Mouse (Mus musculus) layer of hippocampus, postnatal 25 days (tissue): ENCODE data around the gene Ndufaf3. TPM values are rescaled to one million over a fixed set of nuclear protein-coding genes. Genes with fewer than 3 reads are reported as not detected.

Experiments used
- DNase-seq, 2 experiments: peaks; one replicate each; pipeline ENCODE4 v3.0.0; 2022; ENCODE audit warnings: mixed read lengths in 2 of 2, low spot score in 1 of 2; ENCODE audit errors: extremely low spot score in 1 of 2
- total RNA-seq, 2 experiments: library from RNA; stranded (reverse); gene quantifications; 2 replicates each; pipeline ENCODE4 v1.2.3; 2021

Gene Ndufaf3
- total RNA-seq, 2 experiments from 2014 or later, result 54.3 to 70.4 TPM

DNA sequence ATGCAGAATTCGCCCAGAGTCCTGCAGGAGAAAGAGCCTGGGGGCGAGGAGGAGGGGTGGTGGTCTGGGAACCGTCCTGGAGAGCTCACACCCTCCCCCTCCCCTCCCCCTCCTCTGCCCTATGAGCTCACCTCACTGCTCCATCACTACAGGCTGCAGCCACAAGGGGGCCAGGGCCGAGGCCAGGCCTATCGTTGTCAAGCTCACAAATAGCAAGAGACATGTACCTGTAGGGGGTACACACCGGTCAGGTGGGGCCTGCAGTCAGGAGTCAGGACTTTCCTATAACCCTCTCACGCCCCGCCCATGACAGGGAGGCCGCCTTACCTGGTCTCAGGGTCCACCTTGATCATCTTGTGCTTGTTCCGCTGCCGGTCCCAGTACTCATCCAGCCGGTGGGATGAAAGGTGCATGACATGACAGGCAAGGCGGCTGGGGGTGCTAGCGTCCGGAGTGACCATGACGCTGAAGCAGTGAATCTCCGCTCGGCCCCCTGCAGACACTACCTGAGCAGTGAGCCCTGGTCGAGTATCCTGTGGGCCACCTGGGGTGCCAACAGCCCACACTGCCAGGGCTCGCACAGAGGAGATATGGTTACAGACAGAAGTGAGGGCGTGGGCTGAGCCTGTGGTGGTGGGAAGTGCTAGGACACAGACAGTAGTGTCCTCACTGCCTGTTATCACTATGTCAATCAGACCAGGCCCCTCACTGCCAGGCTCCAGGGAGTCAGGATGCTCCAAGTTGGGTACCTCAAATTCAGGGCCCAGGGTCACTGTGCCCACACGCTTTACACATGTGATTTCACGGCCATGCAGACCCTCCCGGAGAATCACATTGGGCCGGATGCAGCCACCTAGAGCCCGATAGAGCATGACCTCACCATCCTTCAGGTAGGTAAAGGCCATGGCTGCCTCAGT is 6.8 kb upstream of the Ndufaf3 start:
- DNase-seq, result no peak

DNA sequence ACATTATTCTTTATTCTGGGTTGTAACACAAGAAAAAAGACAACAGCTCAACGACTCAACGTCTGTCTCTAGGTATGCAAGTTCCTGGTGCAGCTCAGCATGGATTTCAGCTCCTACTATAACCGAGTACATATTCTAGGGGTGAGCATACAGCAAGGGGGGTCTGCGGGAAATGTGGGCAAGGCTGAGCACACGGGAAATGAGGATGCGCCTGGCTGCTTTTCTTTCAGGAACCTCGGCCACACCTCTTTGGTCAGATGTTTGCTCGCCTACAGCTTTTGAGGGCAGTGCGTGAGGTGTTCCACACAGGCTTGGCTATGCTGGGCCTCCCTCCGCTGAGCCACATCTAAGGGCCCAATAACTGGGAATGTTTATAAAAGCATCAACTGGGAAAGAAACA is 5.1 kb upstream of the Ndufaf3 start:
- DNase-seq, result no peak

DNA sequence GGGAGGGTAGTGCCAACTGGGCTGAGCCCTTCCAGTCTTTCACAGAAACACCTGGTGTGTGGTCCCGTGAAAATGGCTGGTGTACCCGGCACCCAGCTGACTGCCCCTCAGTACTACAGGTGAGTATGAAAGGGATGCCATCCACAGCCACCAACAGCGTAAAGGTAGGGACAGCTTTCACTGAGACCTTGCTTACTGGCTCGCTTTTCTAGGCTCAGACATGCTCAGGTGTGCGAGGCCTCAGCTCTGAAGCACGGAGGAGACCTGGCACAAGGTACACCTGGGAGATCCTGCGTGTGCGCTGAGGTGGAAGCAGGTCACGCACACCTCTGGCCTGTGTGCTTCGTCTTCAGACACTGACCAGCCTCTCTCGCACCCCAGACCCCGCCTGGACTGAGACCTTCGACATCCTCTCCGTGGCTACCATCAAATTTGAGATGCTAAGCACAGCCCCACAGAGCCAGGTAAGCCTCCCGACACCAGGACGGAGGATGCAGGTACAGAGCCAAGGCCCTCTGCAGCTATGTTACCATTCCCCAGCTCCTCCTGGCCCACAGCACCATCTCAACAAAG is 4.3 kb upstream of the Ndufaf3 start:
- DNase-seq, result no peak

DNA sequence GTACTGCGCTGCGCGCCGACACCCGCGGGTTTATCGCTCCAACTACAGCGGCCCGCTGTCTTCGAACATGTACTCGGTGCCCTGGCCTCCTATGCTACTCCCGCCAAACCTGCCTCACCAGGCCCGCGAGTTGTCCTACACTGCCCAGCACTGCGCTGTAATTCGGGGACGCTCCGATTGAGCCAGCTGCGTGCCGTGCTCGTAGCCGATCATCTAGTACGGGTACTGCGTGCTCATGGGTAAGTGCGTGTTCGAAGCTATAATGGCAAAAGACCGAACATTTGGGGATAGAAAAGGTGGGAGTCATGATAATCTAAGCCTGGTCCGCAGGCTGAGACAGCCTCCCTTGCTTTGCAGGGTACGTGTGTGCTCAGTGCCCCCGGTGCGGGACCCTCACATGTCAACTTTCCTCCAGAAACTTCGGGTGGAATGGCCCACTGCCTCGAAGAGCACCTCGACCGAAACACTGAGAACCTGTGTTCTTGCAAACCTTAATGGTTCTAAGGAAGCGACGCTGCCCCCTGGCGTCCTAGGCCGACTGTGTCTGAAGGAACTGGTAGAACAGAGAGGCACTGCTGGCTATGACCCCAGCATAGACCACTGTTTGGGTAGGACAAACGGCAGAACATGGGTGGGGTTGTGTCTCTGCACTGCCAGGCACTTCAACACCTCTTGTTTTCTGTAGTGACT is 3.1 kb upstream of the Ndufaf3 start:
- peak in 1 of 2 experiments; percentile 76 for DNase-seq

DNA sequence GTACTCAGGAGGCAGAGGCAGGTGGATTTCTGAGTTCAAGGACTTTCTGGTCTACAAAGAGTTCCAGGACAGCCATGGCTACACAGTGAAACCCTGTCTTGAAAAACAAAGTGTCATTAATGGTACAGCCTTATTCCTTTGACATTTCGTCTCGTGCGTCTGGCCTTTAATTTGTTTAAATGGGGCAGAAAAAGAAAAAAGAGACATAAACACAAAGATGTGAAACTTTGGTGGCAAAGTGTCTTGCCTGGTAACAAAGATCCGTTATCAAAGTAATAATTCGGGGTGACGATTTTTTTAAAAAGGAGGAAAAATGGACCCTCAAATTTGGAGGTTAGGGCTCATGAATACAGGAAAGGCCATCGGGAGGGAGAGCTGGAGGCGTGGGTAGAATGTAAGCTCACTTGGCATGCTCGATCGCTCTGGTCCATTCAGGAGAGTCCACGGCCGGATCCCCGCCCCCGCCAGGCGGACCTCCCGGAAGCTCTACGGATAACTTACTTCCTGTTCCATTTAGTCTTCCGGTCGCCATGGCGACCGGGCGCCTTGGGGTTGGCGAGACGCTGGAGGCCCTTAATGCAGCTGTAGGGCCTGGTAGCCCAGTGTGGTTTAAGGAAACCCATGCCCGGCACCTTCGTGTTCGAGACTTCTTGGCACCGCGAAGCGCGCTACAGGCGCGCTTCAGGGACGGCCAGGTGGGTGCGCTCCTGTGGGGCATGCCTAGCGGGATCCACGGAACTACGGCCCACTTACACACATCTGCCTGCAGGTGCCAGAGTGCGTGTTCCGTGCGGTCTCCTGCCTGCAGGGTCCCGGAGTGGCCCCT is 2.4 kb upstream of the Ndufaf3 start, which contains the start of gene Dalrd3:
TSS of gene Dalrd3 (plus strand) at position 506 of the 826 bp plus-strand sequence.
- peak; percentile 65 to 70 for DNase-seq

DNA sequence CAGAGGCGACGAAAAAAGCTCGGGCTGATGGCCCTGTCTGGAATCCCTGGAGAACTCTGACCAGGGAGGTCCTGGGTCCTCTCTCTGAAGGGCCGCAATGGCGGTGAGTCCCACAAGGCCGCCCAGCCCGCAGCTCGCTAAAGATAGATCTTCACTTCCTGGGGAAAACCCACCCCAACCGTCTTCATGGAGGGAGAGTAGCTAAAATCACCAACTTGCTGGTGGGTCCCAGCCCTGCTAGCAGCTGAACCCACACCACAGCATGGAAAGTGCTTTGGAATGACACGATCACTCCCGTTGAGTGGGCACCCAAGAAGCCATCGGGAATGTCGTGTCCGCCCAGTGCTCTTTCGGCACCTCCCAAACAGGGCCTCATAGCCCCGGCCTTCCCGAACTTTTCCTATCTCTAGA is 1.3 kb upstream of the Ndufaf3 start:
- no peak for DNase-seq

DNA sequence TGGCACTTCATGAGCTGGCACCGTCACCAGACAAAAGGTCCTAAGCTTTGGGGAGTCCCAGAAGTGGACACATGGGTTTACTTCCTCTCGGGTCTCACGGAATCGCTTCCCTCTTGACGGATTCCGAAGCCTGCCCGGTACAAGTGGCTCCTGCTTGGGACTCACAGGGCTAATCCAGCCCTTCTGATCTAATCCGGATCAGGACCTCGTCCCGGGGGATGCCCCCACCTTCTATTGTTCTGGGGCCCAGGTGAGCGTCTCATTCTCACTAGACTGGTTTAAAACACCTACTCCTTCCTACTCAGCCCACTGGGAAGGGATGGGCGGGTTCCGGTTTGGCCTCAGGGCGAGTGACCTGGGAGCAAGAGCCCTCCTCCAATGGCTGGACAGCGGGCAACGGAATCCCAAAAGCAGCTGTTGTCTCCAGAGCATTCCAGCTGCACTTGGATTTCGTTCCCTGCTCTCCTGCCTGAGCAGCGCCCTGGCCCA is 741 bp upstream of the Ndufaf3 start:
- no peak for DNase-seq

DNA sequence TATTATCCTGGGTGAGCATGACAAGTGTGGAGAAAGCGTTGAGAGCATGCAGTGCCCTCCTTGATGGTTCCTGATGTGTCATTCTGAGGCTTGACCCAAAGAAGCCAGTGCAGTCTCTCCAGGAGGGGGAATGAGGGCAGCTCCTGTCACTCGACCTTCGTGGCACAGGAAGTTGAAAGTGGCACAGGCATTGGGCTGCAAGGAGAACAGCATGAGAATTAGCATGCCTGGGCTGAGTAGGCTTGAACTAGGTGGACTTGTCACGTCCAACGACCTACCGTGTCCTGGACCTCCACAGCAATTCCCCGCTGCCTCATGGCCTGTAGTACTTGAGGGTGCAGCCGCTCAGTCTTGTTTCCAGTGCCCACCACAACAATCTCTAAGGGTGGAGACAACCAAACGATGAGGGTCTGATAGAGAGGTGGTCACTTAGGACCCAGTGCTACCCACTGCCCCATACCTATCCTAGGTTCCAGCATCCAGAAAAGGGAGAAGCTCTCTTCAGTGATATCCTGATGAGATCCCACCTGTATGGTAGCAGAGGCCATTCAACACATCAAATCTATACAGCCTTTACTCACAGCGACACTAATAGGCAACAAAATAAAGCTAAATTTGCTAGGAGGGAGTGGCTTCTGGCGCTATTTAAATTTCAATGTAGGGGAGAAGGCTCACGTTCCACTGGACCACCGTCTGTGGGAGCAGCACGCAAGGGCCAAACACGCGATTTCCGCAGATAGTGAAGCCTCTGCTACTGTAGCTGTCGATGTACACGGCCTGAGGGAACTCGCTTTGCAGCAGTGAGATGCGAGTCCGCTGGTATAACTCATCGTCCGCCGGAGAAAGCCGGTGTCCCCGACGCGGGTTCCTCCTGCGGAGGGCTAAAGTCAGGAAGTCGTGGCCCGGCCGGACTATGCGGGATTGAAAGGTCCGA is 1.1 kb downstream of the Ndufaf3 start:
- DNase-seq, result no peak

DNA sequence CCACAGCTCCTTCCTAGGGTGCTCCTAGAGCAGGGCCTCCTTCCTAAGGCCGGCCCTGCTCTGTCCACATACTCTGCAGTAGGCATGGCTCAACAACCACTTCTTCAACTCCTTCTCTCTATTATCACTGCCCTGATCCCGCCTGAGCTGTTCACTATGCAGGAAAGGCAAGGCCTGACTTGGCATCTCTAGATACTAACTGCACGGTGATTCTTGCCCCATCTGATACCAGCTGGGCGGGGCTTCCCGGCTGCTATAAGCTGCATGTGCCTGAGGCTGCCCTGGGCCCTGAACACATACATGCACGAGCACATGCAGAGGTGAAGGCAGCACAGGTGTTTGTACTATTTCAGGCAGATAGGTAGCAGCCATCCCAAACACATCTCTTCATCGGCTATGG is 3.1 kb downstream of the Ndufaf3 start:
- no peak for DNase-seq

DNA sequence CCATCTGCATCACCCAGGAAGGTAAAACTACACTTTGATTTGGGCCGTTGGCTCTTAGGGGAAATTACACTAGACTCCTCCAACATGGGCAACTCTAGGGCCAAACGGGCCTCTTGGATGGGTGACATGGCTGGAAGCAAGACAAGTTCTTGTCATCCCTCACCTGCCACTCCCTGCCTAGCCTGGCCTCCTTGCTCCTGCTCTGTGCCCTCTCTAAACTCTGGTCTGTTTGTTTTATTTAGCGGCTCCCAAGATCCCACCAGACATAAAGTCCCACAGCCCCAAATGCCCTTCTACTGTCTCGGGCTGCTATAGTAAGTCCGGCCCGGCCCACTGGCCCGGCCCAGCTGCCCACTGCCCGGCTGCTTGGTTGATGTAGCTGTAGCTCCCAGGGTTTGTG is 3.6 kb downstream of the Ndufaf3 start:
- DNase-seq, result no peak

DNA sequence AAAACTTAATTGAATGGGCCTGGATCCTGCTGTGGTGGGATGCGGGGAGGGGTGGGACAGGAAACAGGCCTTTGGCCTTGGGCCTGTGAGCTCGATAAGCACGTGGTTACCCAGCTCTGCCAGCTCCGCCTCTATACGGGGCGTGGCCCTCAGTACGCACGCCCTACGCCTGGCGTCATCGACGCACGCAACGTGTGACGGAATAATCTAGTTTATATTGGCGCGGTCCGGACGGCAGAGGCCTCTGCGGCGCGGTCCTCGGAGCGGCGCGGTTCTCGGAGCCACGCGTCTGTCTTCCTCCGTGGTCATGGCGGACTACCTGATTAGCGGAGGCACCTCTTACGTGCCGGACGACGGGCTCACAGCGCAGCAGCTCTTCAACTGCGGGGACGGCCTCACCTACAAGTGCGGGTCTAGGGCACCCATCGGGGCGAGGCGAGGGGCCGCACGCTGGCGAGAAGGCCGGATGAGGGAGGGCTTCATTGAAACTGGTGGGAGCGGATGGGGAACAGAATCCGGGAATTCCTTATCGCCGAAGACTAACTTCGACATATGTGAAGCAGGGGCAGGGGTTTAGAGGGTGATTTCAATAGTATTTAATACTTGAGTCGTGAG is 6.9 kb downstream of the Ndufaf3 start, which contains the start of gene Impdh2:
TSS of gene Impdh2 (plus strand) at position 60 of the 615 bp plus-strand sequence.
- peak; percentile 85 to 87 for DNase-seq

DNA sequence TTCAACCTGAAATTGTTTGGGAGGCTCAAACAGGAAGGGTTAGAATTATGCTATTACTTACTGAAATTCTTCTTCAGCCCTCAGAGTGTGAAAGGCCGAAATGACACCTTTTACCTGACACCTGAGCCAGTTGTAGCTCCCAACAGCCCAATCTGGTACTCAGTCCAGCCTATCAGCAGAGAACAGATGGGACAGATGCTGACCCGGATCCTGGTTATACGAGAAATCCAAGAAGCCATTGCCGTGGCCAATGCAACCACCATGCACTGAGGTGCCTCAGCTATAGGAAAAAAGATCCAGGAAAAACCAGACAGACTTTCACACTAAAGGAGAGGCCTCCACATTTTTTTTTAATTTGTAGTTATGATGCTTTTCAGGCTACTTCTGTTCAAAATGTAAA is 8.1 kb downstream of the Ndufaf3 start:
- no peak for DNase-seq

DNA sequence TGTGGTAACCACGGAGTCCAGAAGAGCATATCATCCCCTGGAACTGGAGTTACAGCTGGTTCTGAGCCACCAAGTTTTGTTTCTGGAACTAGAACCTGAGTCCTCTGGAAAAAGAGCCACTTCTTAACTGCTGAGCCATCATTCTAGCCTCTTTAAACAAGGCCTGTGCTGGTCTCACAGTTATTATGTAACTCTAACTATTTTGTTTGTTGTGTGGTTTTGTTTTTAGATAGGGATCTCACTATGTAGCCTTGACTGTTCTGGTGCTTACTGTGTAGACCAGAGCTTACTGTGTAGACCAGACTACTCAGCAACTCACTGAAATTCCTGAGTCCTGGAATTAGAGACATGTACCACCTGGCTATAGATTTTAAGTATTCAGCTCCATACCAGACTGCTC is 20.4 kb downstream of the Ndufaf3 start:
- DNase-seq, result no peak

DNA sequence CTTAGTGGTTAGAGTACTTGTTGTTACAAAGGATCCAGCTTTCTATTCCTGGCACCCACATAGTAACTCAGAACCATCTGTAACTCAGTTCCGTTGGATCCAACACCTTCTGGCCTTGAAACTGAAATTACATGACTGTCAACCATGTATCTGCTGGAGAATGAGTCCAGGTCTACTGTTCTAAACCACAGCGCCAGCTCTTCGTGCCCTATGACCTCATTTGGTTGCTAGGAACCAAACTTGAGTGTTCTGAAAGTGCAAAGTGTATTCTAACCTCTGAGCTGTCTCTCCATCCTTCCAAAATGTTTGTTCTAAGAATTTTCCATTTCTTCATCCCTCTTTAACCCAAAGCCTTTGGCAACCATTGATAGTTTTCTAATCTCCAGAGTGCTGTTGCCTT is 21.2 kb downstream of the Ndufaf3 start:
- DNase-seq, result no peak

DNA sequence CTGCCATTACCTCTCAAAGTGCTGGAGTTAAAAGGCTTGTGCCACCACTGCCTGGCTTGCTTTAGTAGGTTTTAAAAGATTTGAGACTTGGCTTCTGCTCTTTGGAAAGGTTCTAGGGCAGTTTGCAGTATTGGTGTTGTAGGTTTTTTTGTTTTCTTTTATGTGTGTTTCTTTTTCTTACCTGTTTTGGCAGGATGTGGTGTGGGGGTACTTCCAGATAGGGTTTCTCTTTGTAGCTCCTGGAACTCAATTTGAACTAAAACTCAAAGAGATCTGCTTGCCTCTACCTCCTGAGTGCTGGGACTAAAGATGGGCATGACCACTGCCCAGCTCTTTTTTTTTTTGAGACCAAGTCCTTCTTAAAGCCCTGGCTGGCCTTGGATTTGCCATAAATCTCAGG is 26.4 kb downstream of the Ndufaf3 start:
- no peak for DNase-seq

DNA sequence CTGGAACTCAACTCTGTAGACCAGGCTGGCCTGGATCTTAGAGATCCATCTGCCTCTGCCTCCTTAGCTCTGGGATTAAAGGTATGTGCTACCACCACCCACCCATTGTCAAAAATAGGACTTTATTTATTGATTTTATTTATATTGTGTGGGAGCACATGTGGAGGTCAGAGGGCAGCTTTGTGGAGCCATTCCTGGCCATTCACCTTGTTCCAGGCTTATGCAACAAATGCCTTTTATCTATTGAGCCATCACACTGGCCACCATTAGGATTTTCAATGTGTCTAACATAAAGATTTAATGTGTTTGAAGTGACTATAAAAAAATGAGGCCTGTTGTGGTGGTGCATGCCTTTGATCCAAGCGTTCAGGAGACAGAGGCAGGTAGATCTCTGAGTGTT is 35.7 kb downstream of the Ndufaf3 start:
- DNase-seq, result no peak

DNA sequence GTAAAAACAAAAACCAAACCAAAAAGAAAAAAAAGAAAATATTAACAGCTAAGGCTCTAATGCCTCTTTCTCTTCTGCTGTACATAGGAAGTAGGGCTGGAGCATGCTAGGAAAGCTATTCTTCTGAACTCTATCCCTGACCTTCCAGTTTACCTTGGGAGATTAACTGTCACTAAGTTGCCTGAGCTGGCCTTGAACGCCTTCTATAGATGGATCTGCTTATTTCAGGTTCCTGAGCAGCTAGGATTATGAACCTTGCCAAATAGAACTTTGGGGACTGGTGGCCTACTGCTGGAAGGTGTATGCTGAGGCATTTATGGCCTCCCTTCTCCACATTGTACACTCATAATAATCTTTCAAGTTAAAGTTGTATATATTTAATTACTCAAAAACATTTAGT is 36.3 kb downstream of the Ndufaf3 start:
- no peak for DNase-seq

DNA sequence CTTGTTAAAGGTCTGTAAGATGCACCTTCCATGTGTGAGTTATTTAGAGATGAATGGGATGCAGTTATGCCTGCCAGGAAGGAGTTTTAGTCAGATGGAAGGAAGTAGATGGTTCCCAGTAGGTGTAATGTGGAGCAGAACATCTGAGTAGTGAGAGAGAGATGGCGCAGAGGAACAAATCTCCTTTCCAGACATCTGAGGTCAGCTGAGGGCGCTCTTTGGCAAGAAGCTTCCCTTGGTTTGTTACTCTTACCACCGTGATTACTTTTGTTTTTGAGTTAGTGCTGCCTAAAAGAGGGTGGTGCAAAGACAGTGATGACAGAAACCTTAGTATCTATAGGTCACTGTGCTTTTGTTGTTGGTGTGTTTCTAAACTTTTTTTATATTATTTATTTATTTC is 41.8 kb downstream of the Ndufaf3 start:
- DNase-seq, result no peak

DNA sequence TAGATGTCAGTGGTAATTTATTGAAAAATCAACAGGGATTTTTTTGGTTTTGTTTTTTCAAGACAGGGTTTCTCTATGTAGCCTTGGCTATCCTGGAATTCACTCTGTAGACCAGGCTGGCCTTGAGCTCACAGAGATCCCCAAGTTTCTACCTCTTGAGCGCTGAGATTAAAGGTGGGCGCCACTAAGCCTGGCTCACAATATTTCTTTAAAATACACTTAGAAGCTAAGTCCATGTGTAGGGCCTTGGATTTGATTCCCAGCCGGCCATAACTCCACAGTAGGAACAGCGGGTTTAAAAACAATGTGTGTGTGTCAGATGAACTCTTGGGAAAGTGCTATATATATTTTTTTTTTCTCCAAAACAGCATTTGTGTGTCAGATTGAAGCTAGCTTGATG is 43.9 kb downstream of the Ndufaf3 start:
- no peak for DNase-seq
